Mouse (Mus musculus): ENCODE measurements around the gene Maco1. TPM values are rescaled to one million over a fixed set of nuclear protein-coding genes. Genes with fewer than 3 reads are reported as not detected.

Maco1 gene
- polyA plus RNA-seq, 1 experiment: 42.3 TPM

DNA sequence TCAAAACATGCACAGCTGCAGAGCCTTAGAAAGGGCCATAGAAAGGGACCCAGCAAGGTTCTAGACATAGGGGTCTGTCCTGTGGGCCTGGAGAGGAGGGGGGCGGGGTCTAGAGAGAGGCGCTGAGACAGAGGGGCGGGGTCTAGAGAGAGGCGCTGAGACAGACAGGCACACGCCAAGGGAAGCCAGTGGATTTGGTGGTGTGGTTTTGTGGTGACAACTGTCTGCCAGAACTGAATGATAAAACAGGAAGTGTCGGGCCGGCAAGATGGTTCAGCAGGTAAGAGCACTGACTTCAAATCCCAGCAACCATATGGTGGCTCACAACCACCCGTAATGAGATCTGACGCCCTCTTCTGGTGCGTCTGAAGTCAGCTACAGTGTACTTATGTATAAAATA, 66.2 kb downstream of the Maco1 start:
- Histone ChIP-seq H3K4me3 (ENCODE audit: insufficient read depth, low read length) (no peak overlapping the region), H3K27ac (ENCODE audit: insufficient read depth, low read length) (no peak overlapping the region), H3K4me1 (ENCODE audit: control insufficient read depth, insufficient read depth, low read length) (no peaks in the 10 kb centered on the region)
- no peak for TF ChIP-seq CTCF (IDR thresholded peaks at IDR 0.05; ENCODE audit: borderline replicate concordance, insufficient read depth, low read length)
- no peak for TF ChIP-seq POLR2A (IDR thresholded peaks at IDR 0.05; ENCODE audit: low read depth, low read length)

DNA sequence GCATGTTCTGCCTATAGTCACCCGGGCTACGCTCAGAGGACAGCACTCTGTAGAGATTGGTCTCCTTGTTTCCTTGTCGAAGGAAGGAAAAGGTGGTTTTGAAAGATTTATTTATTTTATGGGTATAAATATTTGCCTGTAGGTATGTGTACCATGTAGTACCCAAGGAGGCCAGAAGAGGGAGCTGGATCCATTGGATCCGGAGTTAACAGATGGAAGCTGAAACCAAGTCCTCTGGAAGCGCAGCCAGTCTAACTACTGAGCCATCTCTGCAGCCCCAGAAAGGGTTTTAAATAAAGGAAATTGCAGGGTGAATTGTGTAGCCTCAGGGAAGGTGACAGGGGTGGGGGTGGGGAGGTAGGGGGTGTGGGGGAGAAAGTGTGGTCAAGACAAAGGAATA, 68.4 kb downstream of the Maco1 start:
- no peak overlapping the region for H3K27ac ChIP-seq (ENCODE audit: insufficient read depth, low read length)
- no peak for TF ChIP-seq POLR2A (IDR thresholded peaks at IDR 0.05; ENCODE audit: low read depth, low read length)
- TF ChIP-seq CTCF (IDR thresholded peaks at IDR 0.05; ENCODE audit: borderline replicate concordance, insufficient read depth, low read length): no peak
- no peak overlapping the region for H3K4me3 ChIP-seq (ENCODE audit: insufficient read depth, low read length)
- H3K4me1 ChIP-seq (ENCODE audit: control insufficient read depth, insufficient read depth, low read length): no peaks in the 10 kb centered on the region

DNA sequence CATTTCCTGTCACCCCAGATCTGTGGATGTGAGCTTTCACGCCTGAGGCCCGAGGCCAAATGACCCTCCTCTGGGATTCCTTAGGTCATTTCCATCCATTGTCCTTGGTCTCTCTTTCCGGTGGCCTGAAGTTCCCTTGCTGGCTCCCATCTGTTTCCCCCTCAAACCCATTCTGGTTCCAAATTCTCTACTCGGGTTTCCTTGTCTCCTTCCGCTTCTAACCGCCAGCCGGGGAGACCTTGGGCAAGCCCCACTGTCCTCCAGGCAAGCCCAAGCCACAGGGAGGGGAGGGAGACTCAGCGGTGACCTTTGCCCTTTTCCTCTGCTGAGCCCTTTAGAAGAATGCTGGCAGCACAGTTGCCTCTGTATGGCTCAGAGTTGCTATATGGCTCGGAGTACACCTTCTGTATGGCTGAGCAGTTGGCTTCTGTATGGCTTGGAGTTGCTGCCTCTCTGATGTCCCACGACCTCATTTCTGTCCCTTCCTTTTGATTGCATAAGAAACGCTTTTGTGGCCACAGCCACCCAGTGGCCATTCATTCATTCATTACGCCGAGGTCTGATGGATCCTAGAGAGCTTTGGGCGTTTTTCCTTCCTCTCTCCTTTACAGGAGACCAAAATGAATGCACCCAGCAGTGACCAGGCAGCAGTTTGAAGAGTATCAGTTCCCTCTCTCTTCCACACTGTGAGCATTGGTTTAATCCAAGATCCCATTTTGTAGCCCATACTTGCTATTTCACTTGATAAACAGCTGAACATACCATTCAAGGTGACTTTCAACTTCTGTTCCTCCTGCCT, 73.8 kb downstream of the Maco1 start:
- no peak for TF ChIP-seq CTCF (IDR thresholded peaks at IDR 0.05; ENCODE audit: borderline replicate concordance, insufficient read depth, low read length)
- TF ChIP-seq POLR2A (IDR thresholded peaks at IDR 0.05; ENCODE audit: low read depth, low read length): no peak
- Histone ChIP-seq H3K27ac (ENCODE audit: insufficient read depth, low read length) (no peak overlapping the region), H3K4me1 (ENCODE audit: control insufficient read depth, insufficient read depth, low read length) (0 out of 2 replicates have a peak, but pooled peaks cover 2% of the 10 kb centered on the region), H3K4me3 (ENCODE audit: insufficient read depth, low read length) (no peak overlapping the region)

DNA sequence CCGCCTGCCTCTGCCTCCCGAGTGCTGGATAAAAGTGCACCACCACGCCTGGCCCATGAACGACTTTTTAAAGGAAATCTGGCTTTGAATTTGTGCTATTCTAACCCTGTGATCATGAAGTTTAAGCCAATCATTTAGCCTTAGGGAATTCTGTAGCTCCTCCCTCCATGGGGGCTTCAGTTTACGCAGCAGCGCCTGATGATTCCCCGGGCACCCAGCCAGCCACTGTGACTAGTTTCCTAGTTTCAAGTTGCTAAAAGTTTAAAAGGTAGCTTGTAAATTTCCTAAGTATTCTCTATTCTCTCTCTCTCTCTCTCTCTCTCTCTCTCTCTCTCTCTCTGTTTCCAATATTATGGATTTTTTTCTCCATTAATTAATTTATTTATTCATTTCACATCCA, 76.9 kb downstream of the Maco1 start:
- Histone ChIP-seq H3K4me1 (ENCODE audit: control insufficient read depth, insufficient read depth, low read length) (0 out of 2 replicates have a peak, but pooled peaks cover 2% of the 10 kb centered on the region), H3K4me3 (ENCODE audit: insufficient read depth, low read length) (no peak overlapping the region), H3K27ac (ENCODE audit: insufficient read depth, low read length) (no peak overlapping the region)
- no peak for TF ChIP-seq CTCF (IDR thresholded peaks at IDR 0.05; ENCODE audit: borderline replicate concordance, insufficient read depth, low read length)
- no peak for TF ChIP-seq POLR2A (IDR thresholded peaks at IDR 0.05; ENCODE audit: low read depth, low read length)

- H3K4me1 ChIP-seq (ENCODE audit: control insufficient read depth, insufficient read depth, low read length): 0 out of 2 replicates have a peak, but pooled peaks cover 2% of the 10 kb centered on the region
- H3K27ac ChIP-seq (ENCODE audit: insufficient read depth, low read length): no peak overlapping the region
- no peak overlapping the region for H3K4me3 ChIP-seq (ENCODE audit: insufficient read depth, low read length)
- TF ChIP-seq POLR2A (IDR thresholded peaks at IDR 0.05; ENCODE audit: low read depth, low read length): no peak
- no peak for TF ChIP-seq CTCF (IDR thresholded peaks at IDR 0.05; ENCODE audit: borderline replicate concordance, insufficient read depth, low read length)
These were observed 77.8 kb downstream of the Maco1 start for GRCm38 (mm10) chr4:134775234-134775944.

GRCm38 (mm10) chr4:134774126-134774525, 79.0 kb downstream of the Maco1 start:
- no peak overlapping the region for H3K27ac ChIP-seq (ENCODE audit: insufficient read depth, low read length)
- no peak overlapping the region for H3K4me3 ChIP-seq (ENCODE audit: insufficient read depth, low read length)
- 0 out of 2 replicates have a peak, but pooled peaks cover 2% of the 10 kb centered on the region for H3K4me1 ChIP-seq (ENCODE audit: control insufficient read depth, insufficient read depth, low read length)
- TF ChIP-seq CTCF (IDR thresholded peaks at IDR 0.05; ENCODE audit: borderline replicate concordance, insufficient read depth, low read length): no peak
- TF ChIP-seq POLR2A (IDR thresholded peaks at IDR 0.05; ENCODE audit: low read depth, low read length): no peak

DNA sequence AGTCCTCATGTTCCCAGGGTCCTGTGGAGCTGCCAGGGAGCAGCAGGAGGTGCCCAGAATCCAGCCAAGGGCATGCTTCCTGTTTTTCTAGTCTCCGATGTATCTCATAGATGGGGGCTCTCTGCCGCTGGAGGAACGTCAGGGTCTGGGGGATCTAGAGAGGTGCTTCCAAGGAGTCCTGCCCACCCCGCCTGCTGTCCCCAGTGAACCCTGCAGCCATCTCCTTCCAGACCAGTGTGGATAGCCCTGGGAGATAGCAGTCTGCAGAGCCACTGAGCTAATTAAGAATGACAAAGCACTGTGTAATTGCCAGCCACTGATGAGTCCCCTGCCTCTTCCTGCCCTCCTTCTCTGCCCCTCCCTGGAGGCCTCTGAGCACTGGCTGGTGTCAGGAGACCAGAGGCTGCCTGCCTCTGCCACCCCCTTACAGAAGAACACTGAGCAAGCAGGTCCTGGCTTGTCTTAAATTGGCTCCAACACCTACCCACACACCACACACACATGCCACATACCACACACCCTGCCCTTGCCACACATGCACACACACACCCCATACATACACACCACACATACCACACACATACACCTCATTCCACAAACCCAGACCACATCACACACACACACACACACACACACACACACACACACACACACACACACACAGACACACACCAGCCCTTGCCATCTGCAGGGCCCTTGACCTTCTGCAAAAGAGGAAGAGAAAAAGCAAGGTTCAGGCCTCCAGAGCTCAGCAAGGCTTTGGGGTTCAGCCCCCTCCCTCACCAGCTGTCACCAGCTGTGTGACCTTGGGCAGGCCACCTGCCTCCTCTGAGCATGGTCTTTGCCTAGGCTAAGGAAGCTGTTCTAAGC, 80.1 kb downstream of the Maco1 start:
- TF ChIP-seq POLR2A (IDR thresholded peaks at IDR 0.05; ENCODE audit: low read depth, low read length) (no peak), CTCF (IDR thresholded peaks at IDR 0.05; ENCODE audit: borderline replicate concordance, insufficient read depth, low read length) (no peak)
- Histone ChIP-seq H3K4me1 (ENCODE audit: control insufficient read depth, insufficient read depth, low read length) (peaks cover 9% of the 10 kb centered on the region; the same call in 1 of the 2 replicates), H3K27ac (ENCODE audit: insufficient read depth, low read length) (no peak overlapping the region), H3K4me3 (ENCODE audit: insufficient read depth, low read length) (no peak overlapping the region)

DNA sequence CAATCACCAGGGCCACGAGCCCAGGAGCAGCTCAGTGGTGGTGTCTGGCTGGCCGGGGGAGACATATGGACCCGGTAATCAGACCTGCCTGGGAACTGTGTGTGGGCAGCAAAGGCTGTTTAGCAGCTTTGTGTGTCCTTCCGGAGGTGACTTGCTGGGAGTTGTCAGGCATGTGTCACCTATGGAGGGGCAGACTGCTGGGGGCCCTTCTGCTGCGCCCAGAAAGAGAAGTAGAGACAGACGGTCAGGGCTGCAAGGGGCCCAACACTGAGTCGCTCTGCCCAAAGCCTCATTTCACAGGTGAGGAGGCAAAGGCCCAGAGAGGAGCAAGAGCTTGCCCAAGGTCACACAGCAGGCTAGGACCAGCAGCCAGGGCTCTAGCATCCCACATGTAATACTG, 83.3 kb downstream of the Maco1 start:
- Histone ChIP-seq H3K4me3 (ENCODE audit: insufficient read depth, low read length) (no peak overlapping the region), H3K4me1 (ENCODE audit: control insufficient read depth, insufficient read depth, low read length) (peaks cover 11% of the 10 kb centered on the region), H3K27ac (ENCODE audit: insufficient read depth, low read length) (no peak overlapping the region)
- TF ChIP-seq POLR2A (IDR thresholded peaks at IDR 0.05; ENCODE audit: low read depth, low read length): no peak
- no peak for TF ChIP-seq CTCF (IDR thresholded peaks at IDR 0.05; ENCODE audit: borderline replicate concordance, insufficient read depth, low read length)

- peaks cover 11% of the 10 kb centered on the region for H3K4me1 ChIP-seq (ENCODE audit: control insufficient read depth, insufficient read depth, low read length)
- TF ChIP-seq CTCF (IDR thresholded peaks at IDR 0.05; ENCODE audit: borderline replicate concordance, insufficient read depth, low read length) (no peak), POLR2A (IDR thresholded peaks at IDR 0.05; ENCODE audit: low read depth, low read length) (no peak)
- no peak overlapping the region for H3K4me3 ChIP-seq (ENCODE audit: insufficient read depth, low read length)
- H3K27ac ChIP-seq (ENCODE audit: insufficient read depth, low read length): no peak overlapping the region
These were observed 83.9 kb downstream of the Maco1 start for GRCm38 (mm10) chr4:134769081-134769811.

All from embryonic fibroblast, embryonic 13.5 days (primary cell).